Mouse (Mus musculus) heart, adult 18-20 months (tissue): ENCODE data around the gene Dnaaf2. TPM values are rescaled to one million over a fixed set of nuclear protein-coding genes. Genes with fewer than 3 reads are reported as not detected.

Experiments
- DNase-seq, 2 experiments: peaks; one replicate each; pipeline ENCODE4 v3.0.0; 2021 to 2022; ENCODE audit warnings: mixed read lengths in 1 of 2
- long read RNA-seq, 2 experiments: library from polyadenylated mRNA; stranded (forward); transcript quantifications; one replicate each; pipeline ENCODE4 v2.0.0; 2021
- total RNA-seq, 2 experiments: library from RNA; stranded (reverse); gene quantifications; 2 replicates each; pipeline ENCODE4 v1.2.3; 2021

Gene Dnaaf2
- under 1 TPM; 0.57 to 0.65 TPM for total RNA-seq
- long read RNA-seq, experiment 1, transcript Dnaaf2-201 (3 exons, 3,390 nt) = major isoform, 10 of 10 reads
- long read RNA-seq, experiment 1, partial matches to known transcripts = 0 of 10 reads
- long read RNA-seq, experiment 1, other reads (novel, unspliced or antisense) = 0 of 10 reads
- long read RNA-seq, experiment 2, partial matches to known transcripts = 0 of 2 reads
- long read RNA-seq, experiment 2, other reads (novel, unspliced or antisense) = 0 of 2 reads

DNA sequence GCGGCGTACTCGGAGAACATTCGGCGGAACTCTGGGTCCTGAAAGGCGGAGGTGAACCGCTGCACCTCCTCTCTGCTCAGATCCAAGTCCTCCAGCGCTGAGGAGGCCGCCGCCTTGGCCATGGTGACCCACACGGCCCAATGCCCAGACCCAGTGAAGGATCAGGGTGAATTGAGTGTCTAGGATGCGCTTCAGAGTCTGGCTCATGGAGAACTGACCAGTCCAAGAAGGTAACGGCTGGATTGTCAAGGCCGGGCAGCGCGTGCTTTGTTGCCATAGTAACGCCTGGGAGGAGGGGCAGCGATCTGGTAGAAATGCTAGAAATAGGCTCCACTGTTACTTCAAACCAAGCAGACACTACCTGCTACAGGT, at the start of gene Dnaaf2:
Dnaaf2 (minus strand) TSS at position 266 of the 372 bp plus-strand sequence.
- DNase-seq = peak; percentile 61 to 71

DNA sequence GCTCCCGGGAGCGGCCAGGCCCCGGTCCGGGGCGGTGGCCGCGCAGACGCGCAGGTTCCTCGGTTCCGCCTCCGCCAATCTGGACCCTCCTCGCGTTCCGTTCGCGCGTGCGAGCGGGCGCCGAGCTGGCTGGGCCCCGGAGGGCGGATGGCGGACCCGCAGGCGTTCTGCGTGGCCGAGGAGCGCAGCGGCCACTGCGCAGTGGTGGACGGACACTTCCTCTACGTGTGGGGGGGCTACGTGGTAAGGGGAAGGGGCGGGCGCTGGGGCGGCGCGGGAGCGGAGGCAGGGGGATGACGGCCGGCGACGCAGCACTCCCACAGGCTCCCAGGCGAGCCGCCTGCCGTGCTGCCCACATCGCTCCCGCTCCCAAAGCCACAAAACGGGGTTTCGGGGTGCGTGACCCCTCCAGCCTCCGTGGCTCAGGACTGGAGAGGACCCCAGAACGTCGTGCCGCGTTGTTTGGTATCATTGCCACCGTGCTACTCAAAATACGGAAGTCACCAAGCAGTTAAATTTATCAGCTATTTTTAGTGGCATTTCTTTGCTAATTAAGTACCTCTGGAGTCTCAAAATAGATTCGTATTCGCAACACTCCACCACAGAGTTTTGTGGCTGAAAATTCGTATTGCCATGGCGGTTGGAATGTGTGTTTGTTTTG, 43.7 kb upstream of the Dnaaf2 start:
- DNase-seq = peak; percentile 78 to 85

DNA sequence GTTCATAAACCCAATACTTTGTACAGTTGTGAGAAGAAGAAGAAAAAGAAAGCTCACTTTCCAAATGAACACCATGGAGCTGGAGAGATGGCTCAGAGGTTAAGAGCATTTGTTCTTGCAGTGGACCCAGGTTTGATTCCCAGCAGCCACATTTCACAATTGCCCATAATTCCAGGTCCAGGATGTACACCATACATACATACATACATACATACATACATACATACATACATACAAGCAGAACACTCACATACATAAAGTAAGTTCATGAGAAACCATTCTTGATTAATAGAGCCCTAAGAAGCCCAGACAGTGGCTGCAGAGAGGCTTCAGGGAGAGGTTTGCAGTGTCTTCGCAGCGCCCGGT, 43.2 kb upstream of the Dnaaf2 start:
- no peak for DNase-seq

DNA sequence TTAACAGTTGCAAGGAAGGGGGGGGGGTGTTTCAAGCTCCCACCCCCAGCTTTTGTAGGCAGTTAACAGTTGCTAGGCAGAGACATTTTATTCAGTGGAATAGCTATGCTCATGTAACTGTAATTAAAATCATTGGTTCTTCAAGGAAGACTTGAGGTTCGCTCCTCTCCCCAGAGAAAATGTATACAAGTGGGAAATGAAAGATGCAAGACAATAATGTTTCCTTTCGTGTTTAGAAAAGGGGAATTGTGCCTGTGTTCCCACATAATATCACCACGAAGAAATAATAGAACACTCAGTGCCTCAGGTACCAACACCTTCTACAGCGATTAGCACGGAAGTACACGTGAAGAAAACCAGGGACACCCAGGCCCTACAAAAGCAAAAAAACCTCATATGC, 42.6 kb upstream of the Dnaaf2 start, which contains the start of gene Klhdc1:
Klhdc1 (plus strand) TSS at position 301 of the 400 bp plus-strand sequence.
- DNase-seq = no peak

DNA sequence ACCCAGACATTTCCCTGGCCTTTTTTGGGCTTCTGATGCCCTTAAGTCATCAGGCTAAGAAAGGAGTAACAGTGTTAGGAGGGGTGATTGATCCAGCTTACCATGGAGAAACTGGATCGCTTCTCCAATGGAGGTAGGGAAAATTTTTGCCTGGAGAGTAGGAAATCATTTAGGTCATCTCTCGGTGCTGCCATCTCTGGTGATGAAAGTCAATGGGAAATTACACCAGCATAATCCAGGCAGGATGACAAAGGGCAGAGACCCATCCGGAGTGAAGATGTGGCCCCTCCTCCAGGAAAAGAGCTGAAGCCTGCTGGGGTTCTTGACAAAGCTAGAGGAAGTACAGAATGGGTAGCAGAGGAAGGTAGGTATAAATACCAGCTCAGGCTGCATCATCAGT, 40.1 kb upstream of the Dnaaf2 start:
- no peak for DNase-seq

DNA sequence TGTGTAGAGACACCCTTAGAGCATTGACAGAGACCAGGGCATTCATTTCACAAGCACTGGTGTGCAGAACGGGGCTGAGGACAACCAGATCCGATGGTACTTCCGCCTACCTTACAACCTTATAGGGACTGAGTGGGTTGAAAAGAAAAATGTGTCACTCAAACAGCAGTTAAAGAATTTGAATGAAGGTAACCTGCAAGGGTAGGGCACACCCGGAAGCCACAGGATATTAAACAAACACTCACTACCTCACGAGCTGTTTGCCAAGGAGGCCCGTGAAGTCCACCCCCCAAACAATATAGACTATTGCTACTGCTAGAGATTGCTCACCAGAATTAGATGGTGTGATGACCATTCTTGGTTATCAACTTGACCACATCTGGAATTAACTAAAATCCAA, 37.6 kb upstream of the Dnaaf2 start:
- DNase-seq = no peak

DNA sequence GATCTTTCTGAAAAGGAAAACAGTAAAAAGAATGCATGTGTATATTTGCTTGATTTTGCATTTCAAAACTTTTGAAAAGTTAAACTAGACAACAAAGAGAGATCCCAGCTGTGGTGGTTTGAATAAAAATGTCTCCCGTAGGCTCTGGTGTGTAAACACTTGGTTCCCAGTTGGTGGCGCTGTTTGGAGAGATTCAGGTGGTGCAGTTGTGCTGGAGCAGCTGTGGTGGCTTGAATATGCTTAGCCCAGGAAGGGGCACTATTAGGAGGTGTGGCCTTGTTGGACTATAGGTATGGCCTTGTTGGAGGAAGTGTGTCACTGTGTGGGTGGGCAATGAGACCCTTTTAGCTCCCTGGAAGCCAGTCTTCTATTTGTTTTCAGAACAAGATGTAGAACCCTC, 31.0 kb upstream of the Dnaaf2 start:
- DNase-seq = peak in 1 of 2 experiments; percentile 10

DNA sequence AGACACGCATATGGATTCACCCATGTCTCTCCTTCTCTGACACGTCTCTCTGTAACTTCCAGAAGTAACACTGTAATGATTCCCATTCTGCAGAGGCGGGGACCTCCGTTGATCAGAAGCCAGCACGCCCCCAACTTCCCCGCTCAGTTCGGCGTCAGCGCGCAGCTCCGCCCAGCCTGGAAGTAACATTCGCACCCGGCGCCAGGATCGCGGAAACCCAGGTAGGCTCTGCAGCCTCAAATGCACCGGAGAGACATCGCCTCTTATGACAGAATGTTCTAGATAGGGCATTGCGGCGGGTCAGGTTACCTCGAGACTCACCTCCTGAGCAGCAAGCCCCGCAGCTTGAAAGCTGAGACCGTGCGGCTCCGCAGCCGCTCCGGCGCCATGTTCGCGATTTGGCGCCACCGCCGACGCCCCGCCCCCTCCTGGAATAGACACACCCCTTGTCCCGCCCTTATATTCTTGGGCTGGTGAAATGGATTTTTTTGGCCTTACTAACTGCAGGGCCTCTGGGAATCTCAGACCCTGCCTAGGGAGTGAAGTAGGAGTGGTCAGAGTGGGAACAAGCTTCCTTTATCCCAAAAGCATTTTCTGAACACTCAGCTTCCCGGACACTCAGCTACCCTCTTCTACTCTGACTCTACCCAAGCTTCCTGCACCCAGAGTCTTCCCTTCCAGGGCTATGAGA, 29.7 kb upstream of the Dnaaf2 start, which contains the start of gene Pole2:
Pole2 (minus strand) TSS at position 420 of the 691 bp plus-strand sequence.
- DNase-seq = peak; percentile 91 to 96

DNA sequence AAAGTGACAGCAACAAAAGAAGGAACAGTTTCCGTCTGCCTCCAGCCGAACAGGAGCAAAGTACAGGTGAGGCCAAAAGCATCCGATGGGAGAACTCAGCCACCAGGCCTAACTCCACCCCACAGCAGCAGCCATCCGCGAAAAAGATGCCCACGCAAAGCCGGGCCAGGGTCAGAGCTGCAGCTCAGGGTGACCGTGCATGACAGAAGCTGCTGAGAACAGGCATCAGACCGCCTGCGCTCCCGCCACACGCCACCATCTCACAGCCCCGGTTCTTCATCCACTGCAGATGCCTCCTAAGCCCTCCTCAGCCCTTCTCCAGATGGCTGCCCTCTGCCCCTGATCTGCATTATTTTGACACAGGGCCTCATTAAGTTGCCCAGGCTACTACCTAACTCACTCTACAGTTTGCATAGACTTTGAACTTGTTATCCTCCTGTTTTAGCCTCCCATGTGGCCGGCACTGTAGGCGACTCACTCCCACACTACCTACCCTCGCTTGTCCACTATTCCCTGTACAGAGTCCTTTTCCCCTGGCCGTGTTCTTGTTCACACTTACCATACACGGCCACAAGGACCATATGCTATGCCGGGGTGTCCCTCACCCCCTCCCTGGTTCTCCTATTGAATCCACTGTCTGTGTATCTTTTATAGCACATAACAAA, 22.5 kb upstream of the Dnaaf2 start:
- DNase-seq = no peak

DNA sequence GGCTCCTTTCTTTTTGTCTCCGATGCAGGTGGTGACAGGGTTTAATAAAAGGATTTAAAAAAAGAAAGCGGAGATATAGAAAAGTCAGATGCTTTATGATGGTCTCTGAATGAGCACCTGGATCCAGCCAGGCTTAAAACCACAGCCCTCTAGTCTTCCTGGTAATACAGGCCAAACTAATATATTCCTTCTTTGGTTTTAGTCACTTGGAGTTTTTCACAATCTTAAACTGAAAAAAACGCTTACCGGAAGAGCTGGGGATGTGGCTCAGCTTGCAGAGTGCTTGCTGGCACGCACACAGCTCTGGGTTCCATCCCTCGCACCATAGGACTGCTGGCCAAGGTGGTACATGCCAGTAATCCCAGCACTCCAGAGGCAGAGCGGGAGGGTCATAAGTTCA, 18.4 kb upstream of the Dnaaf2 start:
- no peak for DNase-seq

DNA sequence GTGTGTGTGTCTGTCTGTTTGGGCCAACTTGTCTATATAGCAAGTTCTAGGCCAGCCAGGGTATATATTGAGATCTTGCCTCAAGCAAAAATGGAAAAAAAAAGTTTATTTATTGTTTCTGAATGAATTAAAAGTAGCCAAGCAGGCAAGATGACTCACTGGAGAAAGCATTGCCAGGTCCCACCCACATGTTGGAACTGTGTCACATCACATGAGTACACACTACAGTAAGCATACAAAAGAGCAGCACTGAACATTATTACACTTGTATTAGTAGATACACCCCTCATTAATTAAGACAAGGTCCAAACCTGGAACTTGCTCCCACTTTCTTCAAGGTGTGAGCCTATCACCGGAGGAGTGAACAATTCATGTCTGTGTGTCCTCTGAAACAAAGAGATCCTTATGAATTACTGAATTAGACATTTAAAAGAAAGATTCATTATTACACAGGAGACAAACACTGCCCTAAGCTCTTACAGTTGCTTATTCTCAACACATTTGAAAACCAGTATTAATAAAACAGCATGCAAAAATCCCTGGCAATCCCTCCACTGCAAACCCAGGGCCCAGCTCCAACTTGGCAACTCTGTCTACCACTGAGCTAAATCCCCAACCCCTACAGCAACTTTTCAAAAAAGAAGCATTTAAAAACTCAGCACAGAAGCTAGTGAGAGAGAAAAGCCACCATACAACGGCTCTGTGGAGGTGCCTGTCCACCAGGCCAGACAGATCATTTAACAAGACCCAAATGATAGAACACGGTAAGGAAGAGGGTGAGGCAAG, 17.0 kb upstream of the Dnaaf2 start:
- DNase-seq = peak; percentile 73 to 86

DNA sequence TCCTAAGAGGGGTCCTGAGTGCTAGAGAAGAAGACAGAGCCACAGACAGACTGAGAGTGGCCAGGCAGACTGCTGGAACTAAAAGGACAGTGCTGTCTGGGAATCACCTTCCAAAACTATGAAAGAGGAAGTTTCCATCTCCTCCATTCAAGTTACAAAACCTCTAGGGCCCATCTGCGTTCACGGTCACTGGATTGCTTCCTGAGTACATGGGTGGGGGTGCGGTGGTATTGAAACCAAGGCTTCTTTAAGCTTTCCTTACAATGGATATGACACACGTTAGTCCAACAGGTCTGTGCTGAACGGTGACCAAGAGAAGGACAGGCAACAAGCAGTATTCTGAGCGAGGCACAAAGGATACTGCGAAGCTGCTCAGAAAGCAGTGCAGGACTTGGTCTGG, 16.2 kb upstream of the Dnaaf2 start:
- DNase-seq = no peak

DNA sequence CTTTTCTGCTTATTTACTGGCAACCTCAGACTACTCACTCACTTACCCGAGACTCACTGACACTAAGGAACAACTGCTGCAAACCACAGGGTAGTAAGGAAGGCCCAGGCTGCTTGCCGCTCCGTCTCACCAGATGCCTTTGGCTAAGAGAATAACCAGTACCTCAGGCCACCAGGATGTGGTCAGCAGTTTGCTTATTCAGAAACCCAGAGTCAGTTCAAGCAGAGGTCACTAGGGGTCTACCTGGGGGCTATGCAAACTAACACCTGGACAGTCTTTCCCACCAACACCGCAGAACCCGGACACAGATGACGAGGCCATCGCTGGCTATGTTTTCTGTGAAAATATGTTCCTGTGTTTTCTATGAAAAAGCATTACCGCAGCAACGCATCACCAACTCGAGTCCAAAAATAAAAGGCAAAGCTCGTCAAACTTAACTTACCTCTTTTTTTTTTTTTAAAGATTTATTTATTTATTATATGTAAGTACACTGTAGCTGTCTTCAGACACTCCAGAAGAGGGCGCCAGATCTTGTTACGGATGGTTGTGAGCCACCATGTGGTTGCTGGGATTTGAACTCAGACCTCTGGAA, 15.1 kb upstream of the Dnaaf2 start:
- DNase-seq = no peak

DNA sequence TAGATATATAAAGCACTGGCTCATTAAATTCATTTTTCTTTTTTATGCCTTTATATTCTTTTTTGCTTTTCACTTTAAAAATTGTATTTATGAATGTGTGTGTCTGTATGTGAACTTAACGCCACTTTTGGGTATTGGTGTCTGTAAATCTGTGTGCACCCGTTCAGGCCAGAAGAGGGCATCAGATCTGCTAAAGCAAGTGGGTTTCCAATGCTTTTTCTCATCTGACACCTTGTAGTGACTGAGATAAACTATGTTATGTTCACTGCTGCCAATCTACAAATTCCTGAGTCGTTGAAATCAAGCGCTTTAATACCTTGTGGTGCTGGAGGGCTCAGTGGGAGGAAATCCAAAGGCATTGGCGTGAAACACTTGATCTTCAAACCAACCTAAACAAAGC, 12.8 kb upstream of the Dnaaf2 start:
- DNase-seq = peak in 1 of 2 experiments; percentile 31

DNA sequence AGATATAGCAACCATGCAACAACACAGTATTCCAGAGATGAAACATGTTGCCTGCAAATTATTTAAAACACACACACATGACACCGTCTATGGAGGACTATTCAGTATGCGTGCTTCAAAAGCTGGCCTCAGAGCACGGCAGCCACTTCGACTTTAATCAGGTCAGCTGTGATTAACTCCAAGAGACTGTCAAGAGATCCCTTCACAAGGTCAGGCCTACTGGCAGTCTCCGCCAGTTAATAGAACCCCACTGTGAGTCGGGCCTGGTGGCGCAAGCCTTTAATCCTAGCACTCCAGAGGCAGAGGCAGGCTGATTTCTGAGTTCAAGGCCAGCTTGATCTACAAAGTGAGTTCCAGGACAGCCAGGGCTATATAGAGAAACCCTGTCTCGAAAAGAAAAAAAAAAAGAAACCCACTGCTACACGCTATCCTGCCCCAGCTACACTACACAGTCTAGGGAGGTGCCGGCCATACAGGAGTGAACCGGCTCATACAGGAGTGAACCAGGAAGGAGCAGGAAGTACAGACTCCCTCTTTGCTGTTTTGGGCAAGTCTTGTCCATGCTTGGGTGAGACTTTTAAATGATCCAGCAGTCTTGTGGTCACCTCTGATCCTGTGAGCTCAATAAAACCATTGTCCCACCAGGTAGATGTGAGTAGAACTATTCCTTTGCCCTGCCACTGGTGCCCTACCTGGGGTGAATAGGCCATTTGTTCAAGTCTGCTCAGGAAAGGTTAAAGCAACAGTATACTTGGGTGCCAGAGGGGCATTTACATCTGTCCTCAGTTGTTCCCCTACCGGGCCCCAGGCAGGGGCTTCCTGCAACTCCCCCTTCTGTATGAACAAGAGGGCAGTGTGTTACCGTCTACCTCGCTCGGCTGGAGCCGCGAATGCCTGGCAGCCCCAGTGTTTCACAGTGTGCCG, 12.1 kb upstream of the Dnaaf2 start:
- peak in 1 of 2 experiments; percentile 25 for DNase-seq

DNA sequence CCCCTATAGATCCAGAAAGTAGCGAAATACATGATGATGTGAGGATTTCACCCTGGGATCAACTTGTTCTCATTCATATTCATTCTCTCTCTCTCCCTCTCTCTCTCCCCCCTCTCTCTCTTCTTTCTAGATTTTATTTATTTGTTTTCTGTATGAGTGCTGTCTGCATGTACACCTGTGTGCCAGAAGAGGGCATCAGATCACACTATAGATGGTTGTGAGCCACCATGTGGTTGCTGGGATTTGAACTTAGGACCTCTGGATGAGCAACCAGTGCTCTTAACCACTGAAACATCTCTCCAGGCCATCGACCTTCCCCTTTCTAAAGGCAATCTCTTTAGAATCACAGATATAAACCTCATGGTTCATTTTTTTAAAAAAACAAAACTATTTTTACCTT, 10.3 kb upstream of the Dnaaf2 start:
- DNase-seq = no peak

DNA sequence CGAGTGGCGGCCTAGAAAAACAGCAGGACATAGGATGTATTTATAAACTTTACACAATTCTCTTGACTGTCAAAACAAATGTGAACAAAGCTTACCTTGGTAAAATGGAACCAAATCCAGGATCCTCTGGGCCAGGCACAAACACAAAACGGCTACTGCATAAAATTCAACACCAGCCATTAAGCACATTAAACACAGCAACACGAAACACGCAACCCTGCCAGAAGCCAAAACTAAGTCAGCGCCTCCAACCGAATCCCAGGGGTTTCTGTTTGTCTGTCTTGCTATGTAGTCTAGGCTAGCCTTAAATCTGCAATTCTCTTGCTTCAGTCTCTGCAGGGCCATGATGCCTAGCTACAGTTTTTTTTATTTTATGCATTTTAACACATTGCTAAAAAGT, 9.7 kb upstream of the Dnaaf2 start:
- no peak for DNase-seq

DNA sequence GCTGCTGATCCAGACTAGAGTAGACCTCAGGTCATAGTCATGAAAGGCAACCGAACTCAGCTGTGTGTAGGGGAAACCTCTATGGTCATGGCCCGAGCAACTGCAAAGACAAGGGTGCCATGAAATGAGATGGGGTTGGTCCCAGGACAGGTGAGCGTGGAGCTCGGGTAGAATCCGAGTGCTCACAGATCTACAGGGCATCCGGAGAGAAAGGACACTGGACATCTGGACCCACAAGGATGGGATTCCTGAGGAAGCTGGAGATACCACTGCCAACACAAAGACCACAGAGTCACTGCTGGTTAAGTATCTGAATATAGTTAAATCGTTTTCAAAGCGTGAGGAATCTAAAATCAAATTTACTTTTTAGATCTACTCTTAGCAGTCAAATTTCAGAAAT, 9.2 kb upstream of the Dnaaf2 start:
- no peak for DNase-seq

DNA sequence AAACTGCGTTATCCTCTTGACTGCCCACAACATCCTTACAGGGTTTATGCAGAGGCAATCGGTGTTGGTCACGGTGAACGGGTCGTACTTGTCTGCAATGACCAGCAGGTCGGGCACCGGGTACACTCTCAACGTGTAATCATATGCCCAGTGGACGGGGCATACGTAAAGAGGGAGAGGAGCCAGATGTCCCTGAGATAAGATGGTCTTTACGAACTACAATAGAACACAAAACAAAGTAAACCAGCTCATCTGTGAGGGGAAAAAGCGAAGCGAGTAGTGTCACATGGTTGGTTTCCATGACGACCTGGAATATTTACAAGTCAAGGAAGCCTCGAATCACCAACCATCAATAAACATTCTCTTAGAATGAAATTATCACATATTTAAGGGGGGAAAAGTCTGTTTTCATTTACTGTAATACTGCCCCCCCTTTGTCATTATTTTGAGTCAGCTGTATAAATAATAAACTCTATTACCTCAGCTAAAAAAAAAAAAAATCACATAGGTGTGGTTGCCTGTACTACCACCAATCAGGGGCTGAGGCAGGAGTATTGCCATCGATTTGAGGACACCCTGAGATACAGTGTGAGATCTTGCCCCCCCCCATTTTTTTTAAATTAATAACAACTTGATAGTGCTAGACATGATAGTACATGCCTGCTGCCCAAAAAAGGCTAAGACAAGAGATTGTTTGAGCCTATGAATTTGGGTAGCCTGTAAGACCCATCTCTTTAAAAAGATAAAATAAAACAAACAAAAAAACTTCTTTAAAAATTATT, 6.0 kb upstream of the Dnaaf2 start, which contains the start of gene Gm49384:
Gm49384 (minus strand) TSS at position 216 of the 782 bp plus-strand sequence.
- no peak for DNase-seq

DNA sequence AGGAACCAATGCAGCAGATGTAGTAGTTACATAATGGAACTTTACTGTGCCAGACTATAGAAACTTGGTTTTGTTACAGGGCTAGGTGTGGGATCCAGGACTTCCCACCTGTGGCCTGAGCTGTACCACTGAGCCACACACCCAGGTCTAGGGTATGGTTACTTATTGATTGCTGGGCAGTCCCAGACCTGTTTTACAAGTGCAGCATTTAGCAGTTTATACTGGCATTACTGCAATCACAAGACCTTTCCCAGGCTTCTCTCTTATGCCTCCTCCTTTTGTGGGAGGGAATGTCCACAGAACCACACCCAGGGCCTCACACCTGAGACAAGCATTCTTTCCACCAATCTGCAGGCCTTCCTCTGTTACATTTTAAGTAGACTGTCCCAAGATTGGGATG, 756 bp upstream of the Dnaaf2 start:
- no peak for DNase-seq
